Mouse (Mus musculus) G1E (cell line): ENCODE data around the gene Cd44.

ENCODE experiments used
- CTCF ChIP-seq: IDR thresholded peaks from 2 replicates; pipeline ENCODE4 v1.5.1; 2012; ENCODE audit warnings: low read depth, low read length, inconsistent platforms, mixed read lengths
- GATA1 ChIP-seq: IDR thresholded peaks from 2 replicates; pipeline ENCODE4 v1.6.1; 2012; ENCODE audit warnings: borderline replicate concordance, low read length, inconsistent platforms, mixed read lengths
- GATA2 ChIP-seq: IDR thresholded peaks from 2 replicates; pipeline ENCODE4 v1.6.1; 2012; ENCODE audit warnings: low read depth, low read length, inconsistent platforms, borderline replicate concordance
- POLR2AphosphoS5 ChIP-seq: IDR thresholded peaks from 2 replicates; pipeline ENCODE4 v1.6.1; 2012; ENCODE audit warnings: low read depth, low read length, inconsistent platforms; ENCODE audit not compliant: insufficient replicate concordance
- TAL1 ChIP-seq: conservative IDR thresholded peaks from 2 replicates; pipeline ENCODE4 v1.6.1; 2012; ENCODE audit warnings: low read depth, low read length, inconsistent platforms, mixed read lengths

DNA sequence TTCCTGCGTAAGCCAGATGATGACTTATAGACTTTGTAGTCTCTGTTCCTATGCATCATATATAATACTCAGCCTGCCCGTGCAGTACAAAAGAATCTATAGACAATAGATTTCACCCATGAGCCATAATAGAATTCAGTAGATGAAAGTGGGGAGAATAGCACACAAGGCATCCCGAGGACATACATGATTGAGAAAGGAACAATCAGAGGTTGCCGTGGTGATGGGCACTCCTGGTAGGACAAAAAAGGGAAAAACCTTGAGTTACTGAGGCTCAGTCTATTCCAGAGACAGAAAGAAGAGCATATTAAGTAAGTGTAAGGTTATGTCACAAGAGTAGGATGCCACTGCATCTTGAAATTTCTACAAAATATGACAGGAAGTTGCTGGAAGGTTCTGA is 31.7 kb upstream of the Cd44 start:
- TF ChIP-seq CTCF (no peak), GATA1 (no peak), GATA2 (no peak), TAL1 (no peak), POLR2AphosphoS5 (no peak)
